ENCODE assay signal across 17 mouse cellular contexts in genomic region chr1:14472294-14472693, GRCm38 (mm10).
"Had no signal": no experiment of that assay in that cellular context is flagged by ENCODE, and none has a peak within 500 bp of the region (broad histone marks: within the 10 kb centered on the region; RNA-seq: fewer than 3 reads in every experiment).

No protein-coding gene starts in this region.

- H3K9me3 ChIP-seq: liver, embryonic 13.5 days; neural tube, embryonic 13.5 days had no signal

- ATAC-seq: midbrain, embryonic 16.5 days had no signal

- H3K4me1 ChIP-seq: liver, embryonic 13.5 days; neural tube, embryonic 13.5 days had no signal

- H3K4me3 ChIP-seq: liver, embryonic 13.5 days; myocyte; neural tube, embryonic 13.5 days had no signal

- H3K9ac ChIP-seq: liver, embryonic 13.5 days; neural tube, embryonic 13.5 days had no signal

- DNase-seq: kidney, adult 9 months; kidney, postnatal 14 days; kidney, postnatal 4 days; left cerebral cortex, postnatal 4 days; liver, embryonic 13.5 days; lung, adult 2 months; right cerebral cortex, adult 18-20 months; right cerebral cortex, postnatal 14 days; right cerebral cortex, postnatal 4 days; thymus, adult 2 months; thymus, postnatal 14 days; thymus, postnatal 4 days had no signal

- H3K36me3 ChIP-seq: liver, embryonic 13.5 days; neural tube, embryonic 13.5 days had no signal

- H3K27ac ChIP-seq: liver, embryonic 13.5 days; macrophage; neural tube, embryonic 13.5 days; stomach, postnatal 0 days had no signal

- H3K27me3 ChIP-seq: liver, embryonic 13.5 days; neural tube, embryonic 13.5 days had no signal

- H3K4me2 ChIP-seq: liver, embryonic 13.5 days; neural tube, embryonic 13.5 days had no signal
